Mouse (Mus musculus) neural tube, embryonic 11.5 days (tissue): ENCODE results near the gene Nlrc3. TPM values are rescaled to one million over a fixed set of nuclear protein-coding genes. Genes with fewer than 3 reads are reported as not detected.
A peak's percentile ranks its signal among the peaks of the same experiment; 100 is the strongest.
"Not testable (repeated sequence)": the region's sequence is repeated elsewhere in the genome, so short reads cannot be mapped to it uniquely, and the experiment has no call there.

Experiments
- ATAC-seq: fragments of 200-750 bp; cut with Nextera tagmentation; 2 replicates; pipeline ENCODE4 v1.8.0; 2017; ENCODE audit warnings: moderate number of reproducible peaks, mild to moderate bottlenecking, moderate TSS enrichment, moderate library complexity; ENCODE audit not compliant: insufficient read depth, low FRiP score, low TSS enrichment
- DNase-seq: peaks from one replicate; pipeline ENCODE4 v3.0.0-alpha.2; 2015; ENCODE audit warnings: low spot score
- H3K27ac ChIP-seq: fragments of 300-500 bp; sonication (generic); 2 replicates; pipeline ENCODE4 v1.5.1; 2014; ENCODE audit warnings: low read depth, mild to moderate bottlenecking, low read length
- H3K27me3 ChIP-seq: fragments of 300-500 bp; sonication (generic); 2 replicates; pipeline ENCODE4 v1.6.1; 2014; ENCODE audit warnings: mild to moderate bottlenecking, low read length, mixed read lengths; ENCODE audit not compliant: control insufficient read depth, insufficient read depth
- H3K36me3 ChIP-seq: fragments of 300-500 bp; sonication (generic); 2 replicates; pipeline ENCODE4 v1.6.1; 2014; ENCODE audit warnings: mild to moderate bottlenecking, low read length, moderate library complexity, mixed read lengths; ENCODE audit not compliant: control insufficient read depth, insufficient read depth
- H3K4me1 ChIP-seq: fragments of 300-500 bp; sonication (generic); 2 replicates; pipeline ENCODE4 v1.6.1; 2014; ENCODE audit warnings: low read length, mixed read lengths; ENCODE audit not compliant: control insufficient read depth, insufficient read depth
- H3K4me2 ChIP-seq: fragments of 300-500 bp; sonication (generic); 2 replicates; pipeline ENCODE4 v1.6.1; 2014; ENCODE audit warnings: low read depth, mild to moderate bottlenecking, moderate library complexity
- H3K4me3 ChIP-seq: fragments of 300-500 bp; sonication (generic); 2 replicates; pipeline ENCODE4 v1.5.1; 2014; ENCODE audit warnings: low read depth, low read length
- H3K9ac ChIP-seq: fragments of 300-500 bp; sonication (generic); 2 replicates; pipeline ENCODE4 v1.6.1; 2014; ENCODE audit warnings: mild to moderate bottlenecking, low read length
- H3K9me3 ChIP-seq: fragments of 300-500 bp; sonication (generic); 2 replicates; pipeline ENCODE4 v1.6.1; 2016; ENCODE audit warnings: low read length; ENCODE audit not compliant: control insufficient read depth
- WGBS: fragments of 180-500 bp; shearing (Covaris S2); extraction: QIAGEN DNeasy Blood & Tissue Kit; methylation state at CpG from one replicate; pipeline ENCODE4 v1.1.7; 2014; 5-methylcytosine and 5-hydroxymethylcytosine counted together
- polyA plus RNA-seq: library from polyadenylated mRNA; unstranded; fragments of >200 nt; fragmentation: Nextera tagmentation; extraction: Ambion mirVana; gene quantifications from 2 replicates; pipeline ENCODE4 v1.2.1, GENCODE M21; 2014

The Nlrc3 gene
- polyA plus RNA-seq, result 0.92 and 1.1 TPM in 2 replicates

DNA sequence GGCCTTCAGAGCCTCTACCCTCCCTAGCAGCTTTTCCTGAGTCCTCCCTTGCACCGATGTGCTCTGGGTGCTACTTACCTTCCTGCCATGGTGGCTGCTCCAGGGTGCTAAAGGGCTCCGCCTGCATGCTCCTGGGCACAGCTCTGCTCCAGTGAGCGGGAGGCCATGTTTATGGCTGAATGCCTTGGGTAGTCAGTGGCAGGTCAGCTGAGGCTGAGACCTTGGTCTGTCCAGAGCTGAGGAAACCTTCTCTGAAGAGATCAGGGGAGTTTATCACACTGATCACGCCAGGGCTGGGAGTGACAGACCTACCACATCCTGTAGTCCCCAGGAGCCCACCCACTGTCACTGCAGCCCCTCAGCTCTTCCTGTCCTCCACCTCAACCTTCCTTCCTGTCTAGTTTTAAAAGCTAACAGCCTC, at the start of gene Nlrc3:
Gene Nlrc3, minus strand, starts transcription at position 382 of the 421 bp plus-strand sequence.
- no peak within 1 kb of the TSS for H3K4me2 ChIP-seq
- WGBS, result 78% methylated on average over 4 of the region's 4 CpGs
- H3K36me3 ChIP-seq, result peaks cover 10% of the 10 kb centered on the region
- H3K4me3 ChIP-seq, result no peak within 1 kb of the TSS
- DNase-seq (no peak), ATAC-seq (no peak)
- no peaks in the 10 kb centered on the region for H3K9me3 ChIP-seq
- no peak within 1 kb of the TSS for H3K27ac ChIP-seq
- H3K9ac ChIP-seq, result no peak within 1 kb of the TSS
- no peaks in the 10 kb centered on the region for H3K27me3 ChIP-seq
- no peaks in the 10 kb centered on the region for H3K4me1 ChIP-seq

DNA sequence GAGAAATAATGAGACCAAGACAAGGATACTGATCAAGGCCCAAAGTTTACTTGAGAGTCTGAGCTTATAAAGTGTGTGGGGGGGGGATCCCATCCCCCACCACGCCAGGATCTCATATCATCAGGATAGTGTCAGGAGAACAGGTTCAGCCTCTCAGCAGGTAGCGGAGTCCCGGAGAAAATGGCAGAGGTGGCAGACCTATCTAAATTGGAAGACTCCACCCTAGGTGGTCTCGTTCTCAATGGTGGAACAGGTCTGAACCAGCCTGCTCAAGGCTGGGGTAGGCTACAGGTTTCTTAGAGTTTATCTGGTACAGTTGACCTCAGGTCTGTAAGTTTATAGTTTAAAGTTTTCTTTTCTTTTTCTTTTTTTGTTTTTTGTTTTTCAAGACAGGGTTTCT, 46.3 kb upstream of the Nlrc3 start:
- no peaks in the 10 kb centered on the region for H3K27me3 ChIP-seq
- no peak overlapping the region for H3K4me3 ChIP-seq
- ATAC-seq (no peak), DNase-seq (no peak)
- H3K4me1 ChIP-seq, result no peaks in the 10 kb centered on the region
- no peaks in the 10 kb centered on the region for H3K9me3 ChIP-seq
- no peaks in the 10 kb centered on the region for H3K36me3 ChIP-seq
- H3K4me2 ChIP-seq, result no peak overlapping the region
- WGBS, result 83% methylated on average over 4 of the region's 4 CpGs
- no peak overlapping the region for H3K9ac ChIP-seq
- no peak overlapping the region for H3K27ac ChIP-seq

DNA sequence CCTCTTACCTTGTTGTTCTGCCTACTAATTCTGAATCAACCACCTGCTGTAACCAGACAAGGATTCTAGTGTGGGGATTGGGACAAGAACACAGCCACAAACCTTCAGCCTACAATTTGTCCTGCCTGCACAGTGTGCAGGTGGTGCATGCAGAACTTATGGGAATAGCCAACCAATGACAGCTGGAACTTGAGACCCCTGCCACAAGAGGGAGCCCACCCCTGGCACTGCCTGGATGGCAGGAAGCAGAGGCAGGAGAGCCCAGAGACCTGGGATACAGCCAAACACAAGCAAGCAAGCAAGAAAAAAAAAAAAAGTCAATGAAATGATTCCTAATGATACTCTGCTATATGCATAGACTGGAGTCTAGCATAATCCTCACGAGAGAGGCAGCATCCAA, 44.8 kb upstream of the Nlrc3 start:
- Histone ChIP-seq H3K9me3 (no peaks in the 10 kb centered on the region), H3K27ac (no peak overlapping the region), H3K36me3 (no peaks in the 10 kb centered on the region), H3K4me3 (no peak overlapping the region), H3K4me2 (no peak overlapping the region), H3K9ac (no peak overlapping the region), H3K4me1 (no peaks in the 10 kb centered on the region), H3K27me3 (no peaks in the 10 kb centered on the region)
- DNase-seq (no peak), ATAC-seq (no peak)
- 81% methylated on average over 1 of the region's 1 CpGs for WGBS

DNA sequence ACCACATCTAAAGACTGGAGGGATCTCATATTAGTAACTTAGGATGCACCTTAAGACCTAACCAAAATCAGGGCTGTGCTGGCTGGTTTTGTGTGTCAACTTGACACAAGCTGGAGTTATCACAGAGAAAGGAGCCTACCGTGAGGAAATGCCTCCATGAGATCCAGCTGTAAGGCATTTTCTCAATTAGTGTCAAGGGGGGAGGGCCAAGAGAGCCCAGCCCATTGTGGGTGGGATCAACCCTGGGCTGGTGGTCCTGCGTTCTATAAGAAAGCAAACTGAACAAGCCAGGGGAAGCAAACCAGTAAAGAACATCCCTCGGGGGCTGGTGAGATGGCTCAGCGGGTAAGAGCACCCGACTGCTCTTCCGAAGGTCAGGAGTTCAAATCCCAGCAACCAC, 41.0 kb upstream of the Nlrc3 start:
- H3K36me3 ChIP-seq, H3K27me3 ChIP-seq, H3K9me3 ChIP-seq, H3K9ac ChIP-seq, H3K27ac ChIP-seq, H3K4me2 ChIP-seq, ATAC-seq, H3K4me3 ChIP-seq, H3K4me1 ChIP-seq, DNase-seq: not testable (repeated sequence)
- 88% methylated on average over 6 of the region's 6 CpGs for WGBS

DNA sequence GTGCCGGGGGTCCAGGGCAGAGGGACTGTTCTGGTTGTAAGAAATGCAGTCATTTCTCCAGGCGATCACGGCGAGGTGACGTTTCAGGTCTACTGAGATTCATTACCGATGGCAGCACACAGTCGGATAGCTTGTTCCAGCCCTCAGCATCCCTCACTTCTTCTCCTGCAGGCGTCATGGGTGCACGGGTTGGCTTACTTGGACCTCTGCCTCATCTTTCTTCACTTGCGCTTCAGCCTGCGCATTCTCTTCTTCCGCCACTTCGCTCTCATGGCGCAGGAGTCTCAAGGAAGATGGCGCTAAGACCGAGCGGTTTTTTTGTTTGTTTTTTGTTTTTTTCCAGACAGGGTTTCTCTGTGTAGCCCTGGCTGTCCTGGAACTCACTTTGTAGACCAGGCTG, 40.4 kb upstream of the Nlrc3 start:
- not testable (repeated sequence) for H3K9me3 ChIP-seq, H3K27me3 ChIP-seq, H3K36me3 ChIP-seq, H3K4me1 ChIP-seq, DNase-seq, H3K27ac ChIP-seq, H3K4me2 ChIP-seq, H3K9ac ChIP-seq, H3K4me3 ChIP-seq, ATAC-seq
- WGBS, result 79% methylated on average over 17 of the region's 17 CpGs

DNA sequence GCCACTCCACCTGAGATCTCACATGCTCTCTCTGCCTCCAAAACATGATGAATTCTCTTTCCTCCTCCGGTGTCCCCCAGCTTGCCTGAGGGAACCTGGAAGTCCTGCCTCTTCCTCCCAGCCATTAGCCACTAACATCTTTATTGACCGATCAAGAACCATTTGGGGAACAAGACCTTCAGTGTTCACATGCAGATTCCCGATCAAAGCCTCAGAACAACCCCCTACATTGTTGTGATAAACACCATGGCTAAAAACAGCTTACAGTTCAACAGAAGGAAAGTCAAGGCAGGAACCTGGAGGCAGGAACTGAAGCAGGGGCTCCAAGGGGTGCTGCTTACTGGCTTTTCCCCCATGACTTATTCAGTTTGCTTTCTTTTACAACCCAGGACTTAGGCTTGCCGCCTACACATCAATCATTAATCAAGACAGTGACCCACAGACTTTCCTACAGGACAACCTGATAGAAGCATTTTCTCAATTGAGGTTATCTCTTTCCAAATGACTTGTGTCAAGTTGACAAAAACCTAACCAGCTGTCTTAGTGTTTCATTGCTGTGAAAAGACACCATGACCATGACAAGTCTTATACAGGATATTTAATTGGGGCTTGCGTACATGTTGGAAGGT, 37.7 kb upstream of the Nlrc3 start:
- no peak for ATAC-seq
- DNase-seq, result no peak
- H3K9ac ChIP-seq, result no peak overlapping the region
- no peaks in the 10 kb centered on the region for H3K4me1 ChIP-seq
- WGBS, result 82% methylated on average over 5 of the region's 5 CpGs
- no peak overlapping the region for H3K27ac ChIP-seq
- no peak overlapping the region for H3K4me2 ChIP-seq
- no peak overlapping the region for H3K4me3 ChIP-seq
- H3K36me3 ChIP-seq, result no peaks in the 10 kb centered on the region
- H3K9me3 ChIP-seq, result no peaks in the 10 kb centered on the region
- H3K27me3 ChIP-seq, result no peaks in the 10 kb centered on the region

DNA sequence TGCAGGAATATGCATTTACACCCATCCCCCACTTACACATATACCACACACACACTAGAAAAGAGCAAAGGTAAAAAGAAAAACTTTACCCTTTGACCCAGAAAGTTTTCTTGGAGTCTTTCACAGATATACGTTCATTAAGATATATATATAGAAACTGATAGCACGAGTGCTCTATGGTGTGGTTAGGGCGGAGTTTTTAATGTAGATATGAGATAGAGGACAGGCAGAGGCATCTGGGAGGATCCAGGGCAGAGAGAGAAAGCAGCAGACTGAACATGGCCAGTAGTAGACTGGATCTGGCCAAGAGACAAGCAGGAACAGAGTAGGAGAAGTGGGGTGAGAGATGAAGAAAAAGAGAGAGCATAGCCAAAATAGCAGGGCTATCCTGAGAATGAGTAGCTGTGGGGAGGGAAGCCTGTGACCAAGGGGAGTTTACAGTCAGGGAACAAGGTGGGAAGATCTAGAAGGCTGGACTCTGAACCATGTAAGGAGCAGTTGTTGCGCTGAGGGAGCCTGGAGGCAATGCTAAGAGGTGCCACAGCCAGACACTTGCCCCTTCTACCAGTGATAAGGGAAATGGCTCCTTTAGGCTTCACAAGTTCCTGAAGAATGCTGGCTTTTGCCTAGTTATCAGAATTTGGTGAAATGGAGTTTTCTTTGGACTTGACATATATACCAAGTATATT, 36.6 kb upstream of the Nlrc3 start:
- no peak overlapping the region for H3K4me2 ChIP-seq
- no peaks in the 10 kb centered on the region for H3K4me1 ChIP-seq
- WGBS, result 77% methylated on average over 4 of the region's 4 CpGs
- H3K27me3 ChIP-seq, result no peaks in the 10 kb centered on the region
- H3K4me3 ChIP-seq, result no peak overlapping the region
- DNase-seq (no peak), ATAC-seq (no peak)
- H3K9ac ChIP-seq, result no peak overlapping the region
- no peaks in the 10 kb centered on the region for H3K36me3 ChIP-seq
- no peaks in the 10 kb centered on the region for H3K9me3 ChIP-seq
- no peak overlapping the region for H3K27ac ChIP-seq

DNA sequence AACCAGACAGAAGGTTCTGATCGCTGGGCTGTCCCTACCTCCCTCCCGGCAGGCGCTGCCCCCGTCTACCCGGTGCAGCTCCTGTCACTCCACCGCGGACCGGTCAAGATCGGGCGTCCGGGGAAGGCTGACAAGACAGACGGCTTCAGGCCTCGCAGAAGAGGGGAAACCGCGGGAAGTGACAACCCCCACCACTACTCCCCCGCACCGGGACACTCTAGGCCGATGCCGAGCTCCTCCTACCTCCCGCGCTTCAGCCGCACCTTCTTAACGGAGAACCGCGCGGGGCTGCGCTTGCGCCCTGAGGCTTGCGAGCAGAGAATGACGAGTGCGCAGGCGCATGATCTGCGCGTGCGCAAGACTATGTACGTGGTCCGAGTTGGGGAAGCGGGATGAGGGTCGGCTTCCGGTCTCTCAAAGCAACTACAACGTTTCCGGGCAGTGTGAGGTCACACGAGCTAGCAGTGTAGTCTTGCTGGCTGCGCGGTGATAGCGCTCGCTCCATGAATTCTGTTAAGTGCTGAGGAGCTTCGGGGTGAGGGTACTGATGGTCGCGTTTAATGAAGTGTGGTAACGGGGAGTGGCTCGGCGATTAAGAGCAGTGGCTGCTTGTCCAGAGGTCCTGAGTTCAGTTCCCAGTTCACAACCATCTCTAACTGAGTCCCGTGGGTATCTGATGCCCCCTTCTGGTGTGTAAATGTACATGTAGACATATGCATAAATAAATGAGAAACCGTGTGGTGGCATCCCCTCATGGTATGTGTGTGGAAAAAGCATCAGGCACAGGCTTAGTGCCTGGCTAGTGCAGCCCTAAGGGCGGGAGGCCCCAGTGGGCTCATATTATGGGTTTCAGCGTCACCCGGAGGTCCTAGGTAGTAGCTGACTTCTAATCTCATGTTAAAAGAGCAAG, 27.3 kb upstream of the Nlrc3 start, which contains the start of gene Slx4:
Gene Slx4, minus strand, starts transcription at position 282 of the 910 bp plus-strand sequence.
- Histone ChIP-seq H3K9me3 (no peaks in the 10 kb centered on the region), H3K27me3 (no peaks in the 10 kb centered on the region), H3K9ac (peak within 1 kb of the TSS; percentile 85), H3K4me3 (peak within 1 kb of the TSS; percentile 80), H3K27ac (peak within 1 kb of the TSS; percentile 72), H3K4me1 (0 out of 2 replicates have a peak, but pooled peaks cover 8% of the 10 kb centered on the region), H3K4me2 (peak within 1 kb of the TSS; percentile 86), H3K36me3 (peaks cover 5% of the 10 kb centered on the region)
- DNase-seq, result peak; percentile 98
- ATAC-seq, result peak; percentile 98
- WGBS, result 1% methylated on average over 58 of the region's 58 CpGs
